Mouse (Mus musculus) macrophage (primary cell): ENCODE measurements around the gene Gm20547. TPM values are rescaled to one million over a fixed set of nuclear protein-coding genes. Genes with fewer than 3 reads are reported as not detected.
"Not testable (repeated sequence)": the region's sequence is repeated elsewhere in the genome, so short reads cannot be mapped to it uniquely, and the experiment has no call there.

Experiments
- H3K27ac ChIP-seq: fragments of 350-480 bp; formaldehyde crosslinking; 2 replicates; pipeline ENCODE4 v1.9.0; 2021
- H3K36me3 ChIP-seq: fragments of 350-480 bp; formaldehyde crosslinking; 2 replicates; pipeline ENCODE4 v1.9.0; 2021; ENCODE audit errors: inconsistent target
- H3K4me3 ChIP-seq: fragments of 350-480 bp; formaldehyde crosslinking; 2 replicates; pipeline ENCODE4 v1.9.0; 2021; ENCODE audit errors: inconsistent target
- H3K79me2 ChIP-seq: fragments of 350-480 bp; formaldehyde crosslinking; 2 replicates; pipeline ENCODE4 v1.9.0; 2021; ENCODE audit errors: inconsistent target
- WGBS: methylation state at CpG from one replicate; pipeline ENCODE4 v1.1.7; 2026; ENCODE audit warnings: inconsistent platforms; ENCODE audit not compliant: missing documents; 5-methylcytosine and 5-hydroxymethylcytosine counted together
- polyA plus RNA-seq: library from polyadenylated mRNA; stranded (reverse); fragments of 250-400 nt; gene quantifications from 3 replicates; pipeline ENCODE4 v1.2.4, GENCODE M21; 2018; ENCODE audit warnings: inconsistent platforms
- total RNA-seq, 78 experiments: library from RNA; depleted of rRNA; stranded (reverse); fragments of 250-400 nt; gene quantifications; 1 replicate in 9 of 78; 2 replicates in 24 of 78; 3 replicates in 43 of 78; 4 replicates in 2 of 78; pipeline ENCODE4 v1.2.4; 2018; ENCODE audit warnings: inconsistent platforms in 56 of 78

Gene Gm20547
- under 1 TPM in 10 of 26 experiments, not detected in 16; 0.30 to 0.89 (median 0.43) TPM for total RNA-seq (2018; cell fraction: chromatin; rRNA removed)
- total RNA-seq (2018; cell fraction: cytosol; rRNA removed), result under 1 TPM in 4 of 26 experiments, not detected in 22; 0.04 to 0.18 (median 0.12) TPM
- under 1 TPM in 1 of 26 experiments, not detected in 25; 0.48 TPM for total RNA-seq (2018; cell fraction: nucleus; rRNA removed)
- polyA plus RNA-seq, result not detected in 3 replicates

DNA sequence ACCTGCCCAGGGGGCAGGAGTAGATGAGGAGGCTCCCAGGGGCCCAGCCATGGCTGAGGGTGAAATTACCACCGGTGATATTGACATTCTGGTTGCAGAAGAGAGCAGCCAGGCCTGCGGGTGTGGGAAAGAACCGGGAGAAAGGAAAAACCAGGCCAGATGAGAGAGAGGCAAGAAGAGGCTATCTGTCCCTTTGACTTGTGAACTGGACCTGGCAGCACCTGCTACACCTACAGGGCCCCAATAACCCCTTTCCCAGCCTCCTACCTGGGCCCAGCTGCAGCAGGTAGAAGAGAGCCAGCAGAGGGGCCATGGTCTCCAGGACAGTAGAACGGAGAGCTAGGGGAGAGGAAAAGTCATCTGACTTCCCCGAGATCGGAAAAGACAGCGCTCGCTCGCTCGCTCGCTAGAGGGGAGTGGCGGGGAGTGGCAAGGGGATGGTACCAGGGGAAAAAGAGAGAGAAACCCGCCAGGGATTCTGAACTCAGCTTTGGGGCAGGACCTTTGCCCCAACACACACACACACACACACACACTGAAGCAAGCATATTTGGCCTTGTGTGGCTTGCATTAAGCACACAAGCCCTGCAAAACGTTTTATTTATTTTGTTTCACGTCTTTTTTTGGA, at the start of gene Gm20547:
TSS of gene Gm20547 (minus strand) at position 360 of the 628 bp plus-strand sequence.
- Histone ChIP-seq H3K27ac (peak within 1 kb of the TSS; percentile 19; the same call in 1 of the 2 replicates), H3K4me3 (no peak within 1 kb of the TSS)
- WGBS, result 93% methylated on average over 14 of the region's 15 CpGs

DNA sequence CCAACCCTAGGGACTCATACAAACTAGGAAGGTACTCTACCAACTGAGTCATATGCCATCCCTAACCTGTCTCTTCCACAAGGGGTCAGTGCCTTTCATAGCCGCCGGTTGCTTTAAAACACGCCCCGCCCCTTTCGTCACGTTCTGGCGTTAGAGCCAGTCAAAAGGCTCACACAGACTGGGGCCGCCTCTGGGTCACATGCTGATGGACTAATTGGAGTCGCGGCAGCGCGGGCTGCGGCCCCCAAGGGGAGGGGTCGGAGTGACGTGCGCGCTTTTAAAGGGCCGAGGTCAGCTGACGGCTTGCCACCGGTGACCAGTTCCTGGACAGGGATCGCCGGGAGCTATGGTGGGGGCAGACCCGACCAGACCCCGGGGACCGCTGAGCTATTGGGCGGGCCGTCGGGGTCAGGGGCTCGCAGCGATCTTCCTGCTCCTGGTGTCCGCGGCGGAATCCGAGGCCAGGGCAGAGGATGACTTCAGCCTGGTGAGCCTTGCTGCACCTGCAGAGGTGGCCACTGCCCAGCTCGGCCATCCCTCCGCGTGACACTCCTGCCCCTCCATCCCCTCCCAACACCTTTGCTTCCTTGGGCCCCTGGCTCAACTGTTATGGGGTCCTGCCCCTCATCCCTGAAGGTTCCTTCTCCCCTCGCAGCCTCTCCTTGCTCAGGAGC, 49.4 kb upstream of the Gm20547 start, which contains the start of gene Neu1:
TSS of gene Neu1 (plus strand) at position 193 of the 674 bp plus-strand sequence.
- Histone ChIP-seq H3K27ac (peak within 1 kb of the TSS; percentile 78), H3K4me3 (peak within 1 kb of the TSS; percentile 99)
- under 1% methylated on average over 37 of the region's 38 CpGs for WGBS

More for the DNA sequence above, at the start of gene Gm20547:
- no peaks in the 10 kb centered on the region for H3K79me2 ChIP-seq
- no peaks in the 10 kb centered on the region for H3K36me3 ChIP-seq

DNA sequence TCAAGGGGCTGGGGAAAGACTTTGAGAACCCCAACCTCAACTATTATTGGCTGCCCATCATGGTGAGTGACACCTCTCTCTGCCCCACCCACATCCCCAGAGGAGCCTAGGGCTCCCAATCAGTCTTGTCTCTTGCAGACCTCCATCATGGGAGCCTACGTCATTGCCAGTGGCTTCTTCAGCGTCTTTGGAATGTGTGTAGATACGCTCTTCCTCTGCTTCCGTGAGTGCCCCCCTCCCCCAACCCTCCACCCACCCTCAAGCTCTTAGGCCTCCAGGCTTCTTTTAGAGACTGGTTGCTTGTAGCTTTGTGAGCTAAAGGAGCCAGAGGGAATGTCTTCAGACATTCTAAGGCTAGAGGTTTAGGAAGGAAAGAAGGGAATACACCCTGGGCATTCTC, 47.0 kb upstream of the Gm20547 start:
- H3K79me2 ChIP-seq, result peaks cover 27% of the 10 kb centered on the region
- 85% methylated on average over 4 of the region's 4 CpGs for WGBS
- no peak overlapping the region for H3K27ac ChIP-seq
- peaks cover 14% of the 10 kb centered on the region; the same call in 1 of the 2 replicates for H3K36me3 ChIP-seq
- no peak overlapping the region for H3K4me3 ChIP-seq

More for the DNA sequence above, 49.4 kb upstream of the Gm20547 start, which contains the start of gene Neu1:
- Histone ChIP-seq H3K79me2 (peaks cover 48% of the 10 kb centered on the region), H3K36me3 (peaks cover 35% of the 10 kb centered on the region)

GRCm38 (mm10) chr17:34927306-34928019, 45.6 kb upstream of the Gm20547 start:
- WGBS, result 93% methylated on average over 18 of the region's 18 CpGs
- Histone ChIP-seq H3K27ac (no peak overlapping the region), H3K4me3 (no peak overlapping the region), H3K36me3 (0 out of 2 replicates have a peak, but pooled peaks cover under 1% of the 10 kb centered on the region), H3K79me2 (peaks cover 13% of the 10 kb centered on the region)

- no peaks in the 10 kb centered on the region for H3K36me3 ChIP-seq
- no peaks in the 10 kb centered on the region for H3K79me2 ChIP-seq
- WGBS, result 86% methylated on average over 1 of the region's 5 CpGs
- H3K27ac ChIP-seq, result peak overlapping the region; percentile 78
- H3K4me3 ChIP-seq, result no peak overlapping the region
These were observed 42.4 kb upstream of the Gm20547 start for GRCm38 (mm10) chr17:34924258-34924657.

GRCm38 (mm10) chr17:34922939-34923338, 41.1 kb upstream of the Gm20547 start:
- H3K27ac ChIP-seq, result no peak overlapping the region
- 80% methylated on average over 6 of the region's 6 CpGs for WGBS
- no peaks in the 10 kb centered on the region for H3K36me3 ChIP-seq
- H3K4me3 ChIP-seq, result no peak overlapping the region
- no peaks in the 10 kb centered on the region for H3K79me2 ChIP-seq

GRCm38 (mm10) chr17:34917188-34917587, 35.3 kb upstream of the Gm20547 start:
- Histone ChIP-seq H3K36me3 (peaks cover 13% of the 10 kb centered on the region; the same call in 1 of the 2 replicates), H3K4me3 (no peak overlapping the region)

GRCm38 (mm10) chr17:34916316-34916715, 34.5 kb upstream of the Gm20547 start:
- Histone ChIP-seq H3K4me3 (no peak overlapping the region), H3K79me2 (no peaks in the 10 kb centered on the region), H3K36me3 (peaks cover 21% of the 10 kb centered on the region; the same call in 1 of the 2 replicates), H3K27ac (no peak overlapping the region)
- 98% methylated on average over 5 of the region's 5 CpGs for WGBS

More at GRCm38 (mm10) chr17:34917188-34917587, 35.3 kb upstream of the Gm20547 start:
- H3K79me2 ChIP-seq, result no peaks in the 10 kb centered on the region
- no peak overlapping the region for H3K27ac ChIP-seq
- 68% methylated on average over 9 of the region's 9 CpGs for WGBS

DNA sequence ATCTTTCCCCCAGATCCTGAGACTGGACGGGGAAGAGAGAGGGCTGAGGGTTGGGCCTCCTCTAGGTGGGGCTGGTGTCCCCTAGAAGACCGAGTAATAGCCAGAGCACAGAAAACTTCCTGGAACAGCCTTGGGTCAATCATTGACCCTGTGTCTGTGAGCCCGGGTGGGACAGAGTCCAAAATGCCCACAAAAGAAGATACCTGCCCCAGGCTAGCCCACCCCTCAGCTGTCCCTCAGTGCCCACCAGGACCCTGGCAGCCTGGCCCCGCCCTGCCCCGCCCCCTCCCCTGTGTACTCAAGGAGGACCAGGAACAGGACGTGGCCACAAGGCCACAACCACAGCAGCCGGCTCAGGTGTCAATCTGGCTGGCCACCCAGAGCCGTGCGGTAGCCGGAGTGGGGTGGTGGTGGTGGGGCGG, 33.6 kb upstream of the Gm20547 start:
- Histone ChIP-seq H3K36me3 (peaks cover 28% of the 10 kb centered on the region), H3K27ac (no peak overlapping the region), H3K4me3 (no peak overlapping the region), H3K79me2 (no peaks in the 10 kb centered on the region)
- WGBS, result 27% methylated on average over 11 of the region's 11 CpGs

GRCm38 (mm10) chr17:34913930-34914665, 32.3 kb upstream of the Gm20547 start, which contains the start of gene Slc44a4:
Gene Slc44a4 (plus strand): TSS chr17:34914466.
- H3K79me2 ChIP-seq, result no peaks in the 10 kb centered on the region
- H3K36me3 ChIP-seq, result peaks cover 39% of the 10 kb centered on the region
- WGBS, result 71% methylated on average over 18 of the region's 18 CpGs
- H3K27ac ChIP-seq, result no peak within 1 kb of the TSS
- no peak within 1 kb of the TSS for H3K4me3 ChIP-seq

- H3K4me3 ChIP-seq, result no peak overlapping the region
- H3K36me3 ChIP-seq, result peaks cover 61% of the 10 kb centered on the region
- no peak overlapping the region for H3K27ac ChIP-seq
- H3K79me2 ChIP-seq, result no peaks in the 10 kb centered on the region
- 55% methylated on average over 5 of the region's 5 CpGs for WGBS
These were observed 30.1 kb upstream of the Gm20547 start for GRCm38 (mm10) chr17:34911945-34912351.

GRCm38 (mm10) chr17:34910982-34911381, 29.1 kb upstream of the Gm20547 start:
- no peak overlapping the region for H3K27ac ChIP-seq
- H3K36me3 ChIP-seq, result peaks cover 68% of the 10 kb centered on the region
- H3K79me2 ChIP-seq, result no peaks in the 10 kb centered on the region
- WGBS, result 92% methylated on average over 10 of the region's 10 CpGs
- H3K4me3 ChIP-seq, result no peak overlapping the region

DNA sequence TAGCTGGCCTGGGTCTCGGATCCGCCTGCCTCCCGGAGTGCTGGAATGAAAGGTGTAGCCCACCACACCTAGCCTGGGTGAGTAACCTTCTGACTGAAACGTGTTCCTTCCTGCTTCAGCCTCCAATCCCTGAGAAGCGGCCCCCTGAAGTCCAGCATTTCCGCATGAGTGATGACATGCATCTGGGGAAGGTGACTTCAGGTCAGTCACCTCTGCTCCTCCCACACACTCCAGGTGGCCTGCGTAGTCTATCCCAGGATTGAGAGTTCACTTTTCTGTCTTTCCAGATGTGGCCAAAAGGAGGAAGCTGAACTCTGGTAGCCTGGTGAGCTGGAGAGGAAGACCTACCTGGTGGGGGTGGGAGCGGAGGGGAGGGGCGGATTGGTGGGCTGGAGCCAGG, 21.1 kb upstream of the Gm20547 start:
- Histone ChIP-seq H3K27ac (no peak overlapping the region), H3K79me2 (peaks cover 46% of the 10 kb centered on the region), H3K36me3 (peaks cover 57% of the 10 kb centered on the region), H3K4me3 (no peak overlapping the region)
- 94% methylated on average over 9 of the region's 9 CpGs for WGBS

- H3K27ac ChIP-seq, H3K4me3 ChIP-seq: not testable (repeated sequence)
- WGBS, result 88% methylated on average over 3 of the region's 10 CpGs
- H3K36me3 ChIP-seq, result peaks cover 47% of the 10 kb centered on the region
- H3K79me2 ChIP-seq, result peaks cover 46% of the 10 kb centered on the region
These were observed 20.1 kb upstream of the Gm20547 start for GRCm38 (mm10) chr17:34901948-34902347.
